Mouse (Mus musculus) urinary bladder, adult 18-20 months (tissue): ENCODE results near the gene Mgat5b.

ENCODE experiments used
- DNase-seq, 2 experiments: peaks; one replicate each; pipeline ENCODE4 v3.0.0; 2022; ENCODE audit warnings: low spot score in 2 of 2, mixed read lengths in 2 of 2

Mgat5b gene

DNA sequence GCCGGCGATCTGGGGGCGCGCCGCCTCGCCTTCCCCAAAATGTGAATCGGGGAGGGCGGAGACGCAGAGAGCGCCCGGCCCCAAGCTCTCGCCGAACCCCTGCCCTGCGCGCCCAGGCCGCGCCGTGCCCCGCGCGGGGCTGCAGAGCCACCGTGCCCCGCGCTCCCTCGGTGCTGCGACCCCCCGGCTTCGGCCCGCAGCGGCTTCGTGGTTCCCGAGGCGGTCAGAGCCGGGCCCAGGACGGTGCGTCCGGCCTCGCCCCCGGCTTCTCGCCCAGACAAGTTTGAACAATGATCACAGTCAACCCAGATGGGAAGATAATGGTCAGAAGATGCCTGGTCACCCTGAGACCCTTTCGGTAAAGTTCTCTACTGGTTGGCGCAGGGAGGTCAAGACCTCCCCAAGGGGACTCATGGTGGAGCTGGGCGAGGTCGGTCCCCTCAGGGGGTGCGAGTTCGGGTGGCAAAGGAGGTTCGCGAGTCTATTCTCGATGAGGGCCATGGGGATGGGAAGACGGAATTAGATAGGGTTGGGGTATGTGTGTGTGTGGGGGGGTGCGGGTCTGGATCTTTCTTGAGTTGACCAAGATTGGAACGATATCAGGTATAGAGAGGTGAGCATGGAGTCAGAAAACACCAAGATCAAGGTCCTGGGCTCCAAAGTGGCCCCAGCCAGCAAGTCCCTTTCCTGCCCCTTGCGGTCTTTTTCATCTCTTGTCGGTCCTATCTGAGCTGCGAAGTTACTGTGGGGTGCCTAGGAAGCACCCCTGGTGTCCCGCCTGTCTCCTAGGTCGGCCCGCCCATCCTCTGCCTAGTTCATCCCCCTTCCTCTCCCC, 740 bp downstream of the Mgat5b start:
- no peak for DNase-seq

DNA sequence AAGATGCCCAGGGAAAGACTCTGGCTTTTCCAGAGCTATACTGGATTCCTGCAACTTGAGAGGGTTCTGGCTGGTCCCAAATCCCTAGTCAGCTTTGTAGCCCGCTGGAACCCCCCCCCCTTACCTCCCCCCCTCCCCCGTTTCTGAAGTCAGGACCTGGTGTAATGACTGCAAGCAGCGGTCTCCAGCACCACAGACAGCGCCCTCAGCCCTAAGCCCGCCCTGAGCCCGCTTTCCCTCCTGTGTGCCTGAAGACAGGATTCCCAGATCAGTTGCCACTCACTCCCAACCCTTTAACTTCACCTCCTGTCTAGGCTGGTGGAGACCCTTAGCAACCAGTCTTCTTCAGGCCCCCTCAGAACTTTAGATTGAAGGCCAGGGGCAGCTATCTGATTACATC, 2.1 kb downstream of the Mgat5b start:
- no peak for DNase-seq

- no peak for DNase-seq
Observed at GRCm38 (mm10) chr11:116922058-116922457, 3.4 kb downstream of the Mgat5b start.

DNA sequence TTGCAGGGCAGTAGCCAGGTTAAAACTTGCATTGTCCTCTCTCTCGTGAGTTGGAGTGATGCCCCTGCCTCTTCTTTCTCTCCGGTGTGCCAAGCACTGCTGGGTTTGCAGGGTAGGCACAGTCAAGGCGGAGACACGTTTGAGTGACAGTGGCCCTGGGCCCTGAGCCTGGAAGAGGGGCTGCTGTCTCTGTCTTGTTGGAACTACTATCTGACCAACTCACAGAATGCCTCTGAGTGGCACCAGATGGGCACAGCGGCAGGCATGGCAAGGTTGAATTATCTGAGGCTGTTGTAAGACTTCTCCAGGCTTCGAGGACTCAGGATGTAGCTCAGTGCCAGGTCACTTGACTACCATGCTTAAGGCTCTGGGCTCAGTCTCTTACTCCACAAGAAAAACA, 9.4 kb downstream of the Mgat5b start:
- DNase-seq: no peak

DNA sequence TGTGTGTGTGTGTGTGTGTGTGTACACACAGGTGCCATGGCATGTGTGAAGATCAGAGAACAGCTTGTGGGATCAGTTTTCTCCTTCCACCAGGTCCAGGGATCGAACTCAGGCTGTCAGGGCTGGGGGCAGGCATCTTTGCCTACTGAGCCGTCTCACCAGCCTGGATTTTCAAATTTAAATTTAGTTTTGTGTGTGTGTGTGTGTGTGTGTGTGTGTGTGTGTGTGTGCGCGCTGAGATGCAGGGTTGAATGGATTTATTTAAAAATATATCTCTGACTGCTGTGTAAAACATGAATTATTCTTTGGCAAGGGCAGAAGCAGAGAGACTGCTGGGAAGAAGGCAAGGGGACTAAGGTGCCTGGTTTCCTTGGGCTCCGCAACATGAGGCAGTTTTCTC, 16.2 kb downstream of the Mgat5b start:
- DNase-seq: no peak

DNA sequence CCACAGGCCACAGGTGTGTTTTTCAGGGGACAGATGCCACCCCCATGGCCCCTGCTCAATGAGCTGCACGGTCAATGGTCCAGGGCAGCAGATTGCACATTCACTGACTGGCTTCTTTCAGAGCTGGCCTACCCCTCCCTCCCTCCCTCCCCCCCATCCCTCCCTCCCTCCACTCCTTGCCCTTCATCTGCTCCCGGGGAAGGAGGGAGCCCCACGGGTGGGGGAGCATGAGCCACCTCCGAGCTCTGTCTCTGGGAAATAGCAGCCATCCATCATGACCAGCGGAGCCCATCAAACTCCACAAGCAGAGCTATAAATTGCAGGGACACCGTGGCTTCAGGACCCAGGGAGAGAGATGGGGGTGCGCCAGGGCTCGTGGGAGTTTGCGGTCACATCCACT, 16.7 kb downstream of the Mgat5b start:
- DNase-seq: no peak

DNA sequence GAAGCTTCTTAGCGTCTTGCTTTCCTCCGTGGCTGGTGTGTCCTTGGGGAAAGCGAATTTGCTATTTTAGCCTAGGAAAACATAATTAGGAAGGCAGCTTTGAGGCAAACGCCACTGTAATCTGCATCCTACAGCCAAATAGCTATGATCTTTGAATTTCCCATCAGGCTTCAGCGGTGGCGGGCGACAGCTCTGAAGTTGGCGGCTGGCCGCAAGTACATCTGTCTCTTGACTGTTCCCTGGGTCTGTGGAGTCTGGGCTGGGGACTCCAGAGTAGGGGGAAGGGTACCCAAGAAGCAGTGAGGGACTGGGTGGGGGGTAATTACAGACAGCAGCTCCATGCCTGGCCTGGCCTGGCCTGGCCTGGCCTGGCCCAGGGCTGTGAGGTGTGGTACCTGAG, 17.3 kb downstream of the Mgat5b start:
- no peak for DNase-seq

- DNase-seq: no peak
Observed at GRCm38 (mm10) chr11:116937141-116937540, 18.5 kb downstream of the Mgat5b start.

GRCm38 (mm10) chr11:116940088-116940855, 21.6 kb downstream of the Mgat5b start:
- DNase-seq: no peak

- no peak for DNase-seq
Observed at GRCm38 (mm10) chr11:116944346-116944745, 25.7 kb downstream of the Mgat5b start.

- no peak for DNase-seq
Observed at GRCm38 (mm10) chr11:116949832-116950231, 31.2 kb downstream of the Mgat5b start.

DNA sequence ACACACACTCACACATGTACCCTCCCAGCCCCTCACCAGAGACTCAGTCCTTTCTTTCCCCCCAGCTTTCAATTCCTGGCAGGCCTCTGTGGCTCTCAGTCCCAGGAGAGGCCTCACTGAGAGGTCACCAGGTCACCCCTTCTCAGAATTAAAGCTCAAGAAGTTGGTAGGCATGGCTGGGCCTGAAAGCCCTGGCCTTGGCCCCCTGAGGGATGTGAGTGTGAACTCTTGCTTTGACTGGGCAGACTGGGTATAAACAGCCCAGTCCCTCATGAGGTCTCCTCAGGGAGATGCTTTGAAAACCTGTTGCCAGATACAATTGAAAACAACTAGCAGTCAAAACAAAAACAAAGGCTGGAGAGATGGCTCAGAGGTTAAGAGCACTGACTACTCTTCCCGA, 32.8 kb downstream of the Mgat5b start:
- DNase-seq: no peak

GRCm38 (mm10) chr11:116954231-116955118, 35.8 kb downstream of the Mgat5b start:
- no peak for DNase-seq

DNA sequence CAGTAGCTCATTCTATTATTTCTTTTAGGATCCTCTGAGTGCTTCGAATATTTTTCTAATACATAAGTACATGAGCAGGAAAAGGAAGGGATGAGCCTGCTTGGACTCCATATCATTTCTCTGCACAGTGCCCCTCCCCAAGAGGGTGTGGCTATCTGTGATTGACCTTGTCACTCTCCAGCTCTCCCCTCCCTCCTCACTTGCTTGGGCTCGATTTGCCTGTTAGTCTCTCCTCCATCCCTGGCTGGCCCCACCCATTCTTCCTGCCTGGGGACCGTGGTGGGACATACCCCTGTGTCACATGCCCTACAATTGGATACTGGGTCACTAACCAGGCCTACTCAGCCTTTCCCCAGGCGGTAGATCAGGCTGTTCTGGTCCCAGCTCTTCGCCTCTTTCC, 39.9 kb downstream of the Mgat5b start:
- no peak for DNase-seq

DNA sequence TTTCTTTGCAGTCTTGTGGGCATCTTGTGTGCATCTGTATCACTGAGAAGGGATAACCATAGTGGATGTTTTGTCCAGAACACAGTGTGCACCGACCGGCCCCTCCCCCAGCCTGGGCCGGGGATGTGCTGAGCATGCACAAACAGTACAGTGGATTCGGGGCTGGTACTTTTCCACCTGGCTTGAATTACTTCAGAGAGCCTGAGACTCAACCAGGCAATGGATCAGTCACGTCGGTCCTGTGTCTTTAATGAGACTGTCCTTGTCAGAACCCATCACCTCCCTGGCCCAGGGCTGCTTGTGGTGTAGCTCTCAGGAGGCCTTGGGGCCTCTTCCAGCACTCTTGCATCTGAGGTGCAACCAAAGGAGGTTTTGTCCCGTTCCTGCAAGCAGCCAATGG, 46.4 kb downstream of the Mgat5b start:
- DNase-seq: no peak

DNA sequence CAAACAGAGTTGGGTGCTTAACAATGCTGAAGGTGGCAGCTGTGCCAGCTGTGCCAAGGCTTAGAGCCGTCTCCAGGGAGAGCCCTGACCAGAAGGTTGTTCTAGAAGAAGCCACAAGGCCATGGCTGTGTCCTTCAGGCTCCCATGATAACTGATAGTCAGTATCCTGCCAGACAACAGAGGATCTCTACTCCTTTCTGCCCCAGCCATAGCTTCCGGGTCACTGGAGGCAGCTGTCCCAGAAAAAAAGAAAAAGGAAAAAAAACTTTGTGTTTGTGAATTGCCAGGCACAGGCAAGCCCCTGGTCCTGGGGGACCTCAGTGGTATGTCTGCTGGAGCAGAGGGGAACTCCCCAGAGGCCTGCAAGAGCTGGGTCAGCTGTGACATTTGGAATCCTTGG, 47.3 kb downstream of the Mgat5b start:
- DNase-seq: no peak

- no peak for DNase-seq
Observed at GRCm38 (mm10) chr11:116968586-116968985, 49.9 kb downstream of the Mgat5b start.

- DNase-seq: no peak
Observed at GRCm38 (mm10) chr11:116969498-116969897, 50.8 kb downstream of the Mgat5b start.

DNA sequence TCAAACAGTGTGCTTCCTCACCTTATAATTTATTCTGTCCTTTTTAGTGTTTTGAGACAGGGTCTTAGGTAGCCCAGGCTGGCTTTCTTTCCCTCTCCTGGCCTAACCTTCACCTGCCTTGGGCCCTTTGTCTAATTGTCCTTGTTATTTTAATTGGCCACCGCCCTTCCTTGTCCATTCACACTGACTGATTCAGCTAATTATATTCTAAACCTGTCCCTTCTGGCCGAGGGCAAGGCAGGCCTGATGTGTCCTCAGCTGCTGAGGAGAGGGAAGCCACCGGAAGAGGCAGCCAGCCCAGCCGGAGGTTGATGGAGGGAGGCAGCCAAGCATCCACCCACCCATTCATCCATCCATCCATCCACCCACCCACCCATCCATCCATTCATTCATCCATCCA, 52.2 kb downstream of the Mgat5b start:
- no peak for DNase-seq

DNA sequence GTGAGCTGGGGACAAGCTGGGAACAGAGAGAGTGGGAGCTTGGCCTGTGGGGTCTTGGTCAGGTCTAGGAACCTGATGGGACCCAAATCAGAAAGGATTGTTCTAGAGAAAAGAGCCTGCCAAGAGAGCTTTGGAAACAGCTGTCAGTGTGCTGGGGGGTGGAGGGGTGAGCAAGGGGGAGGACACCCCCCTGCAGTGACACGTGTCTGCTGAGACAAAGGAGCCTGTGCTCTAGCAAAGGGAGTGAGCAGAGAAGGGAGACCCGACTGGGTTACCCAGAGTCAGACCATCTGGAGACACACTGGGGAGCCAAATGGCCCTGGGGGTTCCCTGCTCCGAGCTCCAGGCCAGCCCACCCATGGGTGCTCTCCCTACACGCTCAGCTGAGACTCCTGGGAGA, 54.2 kb downstream of the Mgat5b start:
- DNase-seq: no peak

DNA sequence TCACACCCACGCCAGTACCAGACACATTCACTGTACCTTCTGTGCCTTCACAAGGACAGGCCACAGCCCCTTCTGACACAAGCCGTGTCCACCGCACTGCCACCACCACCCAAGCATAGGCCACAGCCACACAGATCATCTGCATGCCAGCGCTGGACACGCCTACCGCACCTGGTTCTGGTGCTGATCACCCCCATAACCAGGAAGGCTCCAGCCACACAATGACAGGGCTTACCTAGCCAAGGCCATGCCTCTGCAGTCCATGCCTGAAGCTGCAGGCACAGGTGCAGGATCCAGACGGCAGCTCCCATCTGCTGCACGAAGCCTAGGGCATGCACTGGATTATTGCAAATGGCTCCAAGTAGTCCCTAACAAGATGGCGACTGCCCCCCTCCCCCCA, 54.8 kb downstream of the Mgat5b start:
- no peak for DNase-seq

DNA sequence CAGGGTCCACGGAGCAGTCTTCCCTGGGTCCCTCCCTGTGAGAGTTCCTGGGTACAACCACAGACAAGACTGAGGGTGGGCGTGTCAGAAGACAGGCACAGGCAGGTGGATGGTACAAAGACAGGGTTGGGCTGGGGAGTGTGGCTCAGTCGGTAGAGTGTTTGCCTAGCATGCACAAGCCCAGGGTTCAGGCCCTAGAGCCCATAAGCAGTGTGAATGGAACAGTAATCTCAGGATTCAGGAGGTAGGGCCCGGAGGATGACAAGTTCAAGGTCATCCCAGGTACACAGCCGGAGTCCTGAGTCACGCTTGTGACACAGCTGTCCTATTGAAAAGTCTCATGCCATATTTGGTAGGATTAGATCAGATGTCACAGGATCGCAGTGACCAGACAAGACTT, 55.7 kb downstream of the Mgat5b start:
- no peak for DNase-seq
